Mouse (Mus musculus) NIH3T3 (cell line): Measurements from ENCODE around the gene Gm43738.

Source experiments
- DNase-seq: peaks from one replicate; pipeline ENCODE4 v3.0.0-alpha.2; 2012; ENCODE audit warnings: low read depth

The Gm43738 gene

GRCm38 (mm10) chr3:89100811-89101210, at the start of gene Gm43738:
TSS of gene Gm43738 (minus strand) at chr3:89101099.
- DNase-seq, result peak; percentile 56

GRCm38 (mm10) chr3:89148567-89148966, 47.7 kb upstream of the Gm43738 start:
- no peak for DNase-seq

GRCm38 (mm10) chr3:89147979-89148311, 47.0 kb upstream of the Gm43738 start:
- DNase-seq, result no peak

- no peak for DNase-seq
These were observed 46.4 kb upstream of the Gm43738 start for GRCm38 (mm10) chr3:89147101-89147978.

GRCm38 (mm10) chr3:89145566-89145965, 44.7 kb upstream of the Gm43738 start:
- no peak for DNase-seq

- DNase-seq, result no peak
These were observed 43.9 kb upstream of the Gm43738 start for GRCm38 (mm10) chr3:89144821-89145220.

GRCm38 (mm10) chr3:89136365-89136764, 35.5 kb upstream of the Gm43738 start:
- peak; percentile 30 for DNase-seq

GRCm38 (mm10) chr3:89135958-89136357, 35.1 kb upstream of the Gm43738 start, which contains the start of gene Pklr:
TSS of gene Pklr (plus strand) at chr3:89136142.
- DNase-seq, result no peak

GRCm38 (mm10) chr3:89133752-89134151, 32.9 kb upstream of the Gm43738 start:
- DNase-seq, result no peak

- no peak for DNase-seq
These were observed 32.2 kb upstream of the Gm43738 start for GRCm38 (mm10) chr3:89133063-89133450.

- no peak for DNase-seq
These were observed 31.6 kb upstream of the Gm43738 start for GRCm38 (mm10) chr3:89132285-89133062.

- no peak for DNase-seq
These were observed 30.9 kb upstream of the Gm43738 start for GRCm38 (mm10) chr3:89131816-89132215.

- no peak for DNase-seq
These were observed 29.0 kb upstream of the Gm43738 start for GRCm38 (mm10) chr3:89129908-89130307.

- DNase-seq, result no peak
These were observed 25.1 kb upstream of the Gm43738 start for GRCm38 (mm10) chr3:89125981-89126380.

GRCm38 (mm10) chr3:89124241-89124640, 23.3 kb upstream of the Gm43738 start:
- DNase-seq, result no peak

- no peak for DNase-seq
These were observed 22.4 kb upstream of the Gm43738 start for GRCm38 (mm10) chr3:89123313-89123712.

- peak; percentile 70 for DNase-seq
These were observed 14.6 kb upstream of the Gm43738 start for GRCm38 (mm10) chr3:89115522-89115921.

GRCm38 (mm10) chr3:89113058-89113457, 12.2 kb upstream of the Gm43738 start:
- DNase-seq, result no peak

- no peak for DNase-seq
These were observed 7.2 kb upstream of the Gm43738 start for GRCm38 (mm10) chr3:89108146-89108545.

GRCm38 (mm10) chr3:89107545-89107944, 6.6 kb upstream of the Gm43738 start:
- DNase-seq, result peak; percentile 61

GRCm38 (mm10) chr3:89106881-89107280, 6.0 kb upstream of the Gm43738 start:
- no peak for DNase-seq

GRCm38 (mm10) chr3:89103291-89103595, 2.3 kb upstream of the Gm43738 start:
- DNase-seq, result no peak
